Mouse (Mus musculus) spleen, postnatal 14 days (tissue): Measurements from ENCODE around the gene Taf8.
A peak's percentile ranks its signal among the peaks of the same experiment; 100 is the strongest.

ENCODE experiments used
- DNase-seq, 2 experiments: peaks; one replicate each; pipeline ENCODE4 v3.0.0; 2021 to 2022; ENCODE audit warnings: low spot score in 2 of 2

Taf8 gene

DNA sequence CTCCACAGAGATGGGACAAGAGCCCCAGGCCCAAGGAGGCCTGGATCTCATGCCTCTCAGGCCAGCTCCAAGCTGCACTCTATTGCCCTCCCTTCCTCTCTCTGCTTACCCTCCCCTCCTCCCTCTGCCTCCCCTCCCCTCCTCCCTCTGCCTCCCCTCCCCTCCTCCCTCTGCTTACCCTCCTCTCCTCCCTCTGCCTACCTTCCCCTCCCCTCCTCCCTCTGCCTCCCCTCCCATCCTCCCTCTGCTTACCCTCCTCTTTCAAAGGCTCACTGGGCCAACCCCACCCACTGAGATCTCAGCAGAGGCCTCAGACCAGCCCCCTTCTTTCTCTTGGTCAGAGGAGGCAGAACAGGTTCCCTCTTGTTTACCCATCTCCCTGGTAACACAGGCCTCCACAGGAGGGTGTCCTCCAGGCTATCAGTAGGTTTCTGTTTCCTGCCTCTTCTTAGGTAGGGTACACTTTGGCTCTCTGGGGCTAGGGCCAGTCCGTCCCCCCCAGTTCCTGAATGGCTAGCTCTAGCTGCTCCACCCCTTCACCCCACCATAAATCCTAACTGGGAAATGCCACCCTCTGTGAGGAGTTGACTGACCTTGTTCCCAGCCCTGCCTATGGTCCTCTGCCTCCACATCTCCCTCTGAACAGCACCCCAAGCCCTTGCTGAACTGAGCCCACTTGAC lies 17.7 kb downstream of the Taf8 start:
- no peak for DNase-seq

DNA sequence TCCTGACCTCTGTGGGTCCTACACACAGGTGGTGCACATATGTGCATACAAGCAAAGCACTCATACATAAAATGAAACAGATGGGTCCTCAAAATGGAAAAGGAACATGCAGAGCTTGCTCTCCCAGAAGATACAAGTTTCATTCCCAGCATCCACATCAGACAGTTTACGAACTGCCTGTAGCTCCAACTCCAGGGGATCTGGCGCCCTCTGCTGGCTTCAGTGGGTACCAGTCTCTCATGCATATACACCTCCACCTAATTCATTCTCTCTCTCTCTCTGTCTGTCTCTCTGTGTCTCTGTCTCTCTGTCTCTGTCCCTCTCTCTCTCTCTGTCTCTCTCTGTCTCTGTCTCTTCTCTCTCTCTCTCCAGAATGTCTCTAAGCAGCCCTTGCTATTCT lies 19.7 kb downstream of the Taf8 start:
- DNase-seq: peak; percentile 49 to 68

DNA sequence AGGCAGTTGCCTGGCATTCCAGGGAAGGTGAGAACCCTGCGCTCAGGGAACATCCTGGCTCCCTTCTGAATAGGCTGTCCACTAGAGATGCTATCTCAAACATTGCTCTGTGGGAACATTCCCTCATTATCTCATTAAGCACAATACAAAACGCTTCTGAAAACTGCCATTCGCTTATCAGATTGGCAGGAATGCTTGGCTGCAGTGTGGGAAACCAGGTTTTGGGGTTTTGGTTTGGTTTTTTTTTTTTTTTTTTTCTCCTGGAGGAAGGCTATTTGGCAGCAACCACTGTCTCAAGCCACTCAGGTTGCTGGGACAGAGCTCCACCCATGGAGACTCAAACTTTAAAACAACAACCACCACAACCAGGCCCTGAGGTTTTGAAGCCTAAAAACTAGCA lies 22.2 kb downstream of the Taf8 start:
- DNase-seq: no peak

DNA sequence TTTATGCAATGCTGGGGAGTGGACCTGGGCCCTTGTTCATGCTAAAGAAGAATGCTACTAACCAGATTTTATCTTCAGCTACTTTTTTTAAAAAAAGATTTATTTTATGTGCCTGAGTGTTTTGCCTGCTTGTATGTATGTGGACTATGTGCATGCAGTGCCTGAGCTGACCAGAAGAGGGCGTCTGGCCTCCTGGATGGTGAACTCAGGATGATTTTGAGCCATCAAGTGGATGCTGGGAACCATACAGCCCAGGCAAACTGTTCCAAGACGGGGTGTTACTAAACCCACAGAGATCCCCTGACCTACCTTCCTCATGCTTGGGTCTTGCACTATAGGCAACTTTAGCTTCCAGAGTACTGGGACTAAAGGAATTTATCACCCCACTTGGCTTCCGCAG lies 26.4 kb downstream of the Taf8 start:
- DNase-seq: peak in 1 of 2 experiments; percentile 33

DNA sequence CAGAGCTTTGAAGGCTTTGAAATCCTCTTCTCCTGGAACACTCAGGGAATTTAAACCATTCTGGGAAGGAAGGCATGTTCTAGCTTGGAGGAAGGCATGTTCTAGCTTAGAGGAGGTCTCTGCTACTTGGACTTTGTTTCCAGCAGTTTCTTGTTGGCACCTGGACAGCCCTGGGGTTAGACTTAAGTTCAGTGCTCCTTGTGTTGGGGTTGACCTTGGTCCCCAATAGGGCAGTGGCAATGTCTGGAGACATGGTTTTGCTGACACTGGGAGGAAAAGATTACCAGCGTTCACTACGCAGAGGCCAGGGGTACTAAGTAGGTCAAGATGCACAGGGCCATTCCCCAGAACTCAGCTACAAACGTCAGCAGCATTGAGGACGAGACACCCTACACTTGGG lies 26.9 kb downstream of the Taf8 start:
- no peak for DNase-seq

DNA sequence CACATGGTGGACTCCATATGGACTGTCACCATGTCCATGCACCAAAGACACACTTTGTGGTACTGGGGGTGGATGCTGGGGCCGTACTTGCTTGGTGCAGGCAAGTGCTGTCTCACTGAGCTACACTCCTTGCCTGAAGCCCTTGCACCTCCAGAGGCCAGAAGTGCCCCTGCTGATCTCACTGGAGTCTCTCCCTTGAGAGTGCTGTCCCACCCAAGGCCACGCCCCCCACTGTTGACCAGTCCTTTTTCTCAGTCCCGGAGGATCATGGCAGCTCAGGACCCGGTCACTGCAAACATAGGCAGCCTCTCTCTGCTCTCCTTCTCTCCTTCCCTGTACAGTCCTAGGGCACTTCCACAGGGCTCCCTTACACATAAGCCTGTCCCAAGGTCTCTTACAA lies 27.8 kb downstream of the Taf8 start:
- no peak for DNase-seq

DNA sequence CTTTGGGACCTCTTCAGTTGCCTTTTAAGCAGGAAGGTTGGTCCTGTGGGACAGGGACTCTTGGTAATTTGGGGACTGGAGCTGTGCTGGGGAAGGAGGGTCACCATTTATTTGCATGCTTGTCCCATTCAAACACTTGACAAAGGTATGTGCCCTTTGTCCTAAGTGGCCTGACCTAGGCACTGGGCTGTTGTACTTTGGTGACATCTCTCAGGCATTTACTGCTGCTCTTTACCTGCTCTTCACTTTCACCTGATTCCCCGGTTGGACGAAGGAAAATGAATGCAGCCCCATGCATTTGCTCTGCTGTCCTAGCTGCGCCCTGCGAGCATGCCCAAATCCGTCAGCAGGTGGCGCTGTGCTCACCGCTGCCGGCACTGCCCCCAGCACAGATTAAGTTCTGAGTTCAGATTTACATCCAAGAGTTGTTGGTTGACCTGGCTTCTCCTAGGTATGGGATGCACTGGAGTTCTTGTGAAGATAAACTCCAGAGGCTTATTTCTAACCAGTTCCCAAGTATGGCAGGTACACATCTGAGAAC lies 28.6 kb downstream of the Taf8 start:
- peak; percentile 36 to 61 for DNase-seq

DNA sequence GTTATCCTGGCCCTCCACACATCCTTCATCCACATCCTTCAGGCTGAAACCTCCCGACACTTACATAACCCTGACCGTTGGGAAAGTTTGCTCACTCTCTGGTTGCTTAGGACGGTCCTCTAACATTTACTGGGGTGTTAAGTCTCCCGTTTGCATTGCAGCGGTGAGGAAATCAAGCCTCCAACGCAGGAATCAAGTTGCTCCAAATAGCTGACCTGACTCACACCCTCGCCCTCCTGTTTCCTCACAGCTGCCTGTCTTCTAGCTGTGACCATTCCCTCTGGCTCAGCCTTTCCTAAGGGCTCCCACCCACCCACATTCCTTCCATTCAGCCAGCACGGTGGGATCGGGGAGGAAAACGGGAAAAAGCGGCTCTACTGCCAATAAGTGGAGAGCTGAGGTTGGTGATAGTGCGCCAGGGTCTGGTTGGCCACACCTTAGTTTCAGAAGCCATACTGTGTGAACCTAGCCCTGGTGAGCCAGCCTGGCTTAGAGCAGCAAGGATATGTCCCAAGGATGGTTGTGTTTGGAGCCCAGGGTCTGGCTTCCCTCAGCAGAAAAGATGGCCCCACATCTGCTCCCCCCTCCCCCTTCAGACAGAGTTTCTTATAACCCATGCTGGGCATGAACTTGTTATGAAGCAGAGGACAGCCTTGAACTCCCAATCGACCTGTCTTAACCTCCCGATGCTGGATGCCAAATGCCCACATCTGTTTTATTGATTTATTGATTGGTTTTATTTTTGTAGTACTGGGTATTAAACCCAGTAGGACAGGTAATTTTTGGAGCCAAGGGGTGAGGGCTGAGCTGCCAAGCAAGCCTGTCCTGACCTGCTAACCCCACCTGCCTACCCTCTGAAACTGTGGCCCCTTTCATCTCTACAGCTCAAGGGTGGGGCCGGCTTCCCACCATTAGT lies 29.4 kb downstream of the Taf8 start:
- DNase-seq: no peak

DNA sequence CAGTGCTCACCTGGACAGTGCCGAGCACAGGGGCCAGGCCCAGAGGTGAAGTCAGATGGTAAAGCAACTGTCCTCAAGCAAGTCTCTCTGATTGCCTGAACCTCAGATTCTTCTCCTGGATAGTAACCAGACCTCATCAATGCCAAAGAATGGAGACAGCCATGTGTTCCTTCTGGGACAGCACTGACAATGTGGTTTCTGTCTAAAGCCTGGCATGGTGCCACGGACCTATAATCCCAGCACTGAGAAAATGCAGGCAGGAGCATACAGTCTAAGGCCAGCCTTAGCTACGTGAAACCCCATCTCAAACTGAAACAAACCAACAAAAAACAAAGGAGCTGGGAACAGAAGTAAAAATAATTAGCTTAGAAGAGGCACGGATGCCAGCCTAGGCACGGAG lies 31.4 kb downstream of the Taf8 start:
- DNase-seq: no peak

DNA sequence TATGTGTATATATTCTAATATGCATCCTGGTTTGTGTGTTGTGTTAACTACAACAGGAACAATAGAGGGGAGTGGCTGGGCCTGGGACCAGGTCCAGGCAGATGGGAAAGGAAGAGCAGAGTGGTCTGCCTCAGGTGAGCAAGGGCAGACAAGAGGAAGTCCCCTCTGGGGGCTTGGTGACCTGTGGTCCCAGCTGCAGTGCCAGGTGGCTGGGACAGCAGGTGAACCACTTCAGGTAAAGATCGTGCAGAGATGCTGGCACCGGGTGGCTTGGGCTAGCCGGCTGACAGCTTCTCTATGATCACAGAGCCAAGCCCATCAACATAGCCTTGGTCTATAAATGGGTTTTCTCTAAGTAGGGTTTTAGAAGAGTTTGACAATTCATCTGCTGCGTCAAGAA lies 32.0 kb downstream of the Taf8 start:
- DNase-seq: no peak

DNA sequence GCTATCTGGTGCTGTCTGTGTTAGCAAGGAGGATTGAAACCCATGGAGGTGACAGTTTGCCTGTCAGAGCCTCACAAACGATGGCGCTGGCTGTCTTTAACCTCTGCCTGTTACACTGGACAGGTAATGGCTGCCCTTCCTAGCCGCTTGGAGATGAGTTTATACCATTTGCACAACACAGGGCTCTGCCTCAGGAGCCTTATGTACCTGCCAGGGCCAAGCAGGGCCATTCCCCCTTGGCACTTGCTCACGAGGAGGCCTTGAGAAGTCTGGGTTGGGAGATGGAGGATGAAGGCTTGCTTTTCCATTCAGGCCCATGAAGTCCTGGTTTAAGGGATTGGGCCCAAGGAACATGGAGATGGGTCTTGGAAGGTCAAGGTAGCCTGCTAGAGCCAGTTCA lies 32.5 kb downstream of the Taf8 start:
- no peak for DNase-seq

DNA sequence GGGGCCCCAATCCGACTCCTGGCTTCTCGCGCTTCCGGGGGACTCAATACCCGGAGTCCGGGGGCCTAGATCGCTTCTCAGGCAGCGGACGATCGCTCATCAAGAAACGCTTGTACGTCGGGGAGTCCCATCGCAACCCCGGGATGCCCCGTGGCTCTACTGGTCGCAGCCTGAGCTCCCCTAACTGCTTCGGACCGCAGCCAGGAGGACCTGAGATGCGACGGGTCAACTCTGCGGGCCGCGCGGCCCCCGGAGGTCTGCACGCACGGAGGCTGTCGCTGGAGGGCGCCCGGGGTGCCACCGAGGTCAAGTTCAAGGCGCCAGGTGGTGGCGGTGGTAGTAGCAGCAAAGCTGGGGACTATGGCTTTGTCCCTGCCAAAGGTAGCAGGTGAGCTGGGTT lies 33.6 kb downstream of the Taf8 start:
- DNase-seq: peak in 1 of 2 experiments; percentile 15

DNA sequence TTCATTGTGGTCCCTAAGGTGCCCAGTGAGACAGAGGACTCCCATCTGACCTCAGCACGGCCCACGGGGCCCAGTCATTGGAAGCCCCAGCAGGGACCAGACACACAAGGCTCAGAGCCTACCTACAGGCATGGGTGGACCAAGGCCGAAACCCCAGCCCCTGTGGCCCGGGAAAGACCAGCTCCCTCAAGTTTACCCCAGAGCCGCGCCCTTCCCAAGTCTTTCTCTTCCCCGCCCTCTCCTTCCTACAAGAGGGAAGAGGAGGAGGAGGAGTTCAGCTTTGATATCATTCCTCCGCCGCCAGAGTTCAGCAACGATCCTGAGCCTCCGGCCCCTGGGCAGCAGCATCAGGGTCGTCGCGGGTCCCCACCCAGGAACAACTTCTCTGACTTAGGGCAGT lies 34.0 kb downstream of the Taf8 start:
- no peak for DNase-seq

DNA sequence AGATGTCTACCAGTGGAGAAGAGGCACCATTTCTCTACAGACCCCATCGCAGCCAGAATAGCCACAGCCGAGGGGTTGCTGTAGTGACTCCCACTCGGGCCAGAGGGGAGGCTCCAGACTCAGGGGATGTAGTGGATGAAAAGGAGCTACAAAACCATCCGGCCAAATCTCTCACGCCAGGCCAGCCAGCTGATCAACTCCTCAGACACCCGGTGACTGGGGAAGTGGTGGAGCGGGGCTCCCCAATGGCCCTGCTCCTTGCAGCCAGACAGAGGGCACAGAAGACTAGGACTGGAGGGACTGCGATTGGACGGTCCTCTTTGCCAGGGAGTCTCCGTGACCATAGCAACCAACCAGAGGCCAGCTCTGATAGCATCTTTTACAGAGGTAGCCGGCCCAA lies 34.4 kb downstream of the Taf8 start:
- no peak for DNase-seq

DNA sequence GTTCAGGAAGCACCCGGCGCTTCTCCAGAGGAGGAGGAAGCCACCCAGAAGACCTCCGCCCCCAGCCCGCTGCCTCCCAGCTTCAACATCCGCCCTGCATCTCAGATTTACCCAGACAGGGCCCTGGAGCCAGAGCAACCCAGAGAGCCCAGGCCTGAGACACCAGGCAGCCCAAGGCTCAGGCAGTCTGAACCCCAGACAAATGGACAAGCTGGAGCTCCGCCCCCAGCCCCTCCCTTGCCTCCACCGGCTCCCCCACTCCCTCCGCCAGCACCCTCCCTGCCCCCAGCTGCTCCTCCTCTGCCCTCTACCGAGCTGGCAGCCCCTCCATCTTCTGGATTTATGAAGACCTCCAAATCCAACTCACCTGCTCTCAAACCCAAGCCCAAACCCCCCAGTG lies 35.8 kb downstream of the Taf8 start:
- no peak for DNase-seq

DNA sequence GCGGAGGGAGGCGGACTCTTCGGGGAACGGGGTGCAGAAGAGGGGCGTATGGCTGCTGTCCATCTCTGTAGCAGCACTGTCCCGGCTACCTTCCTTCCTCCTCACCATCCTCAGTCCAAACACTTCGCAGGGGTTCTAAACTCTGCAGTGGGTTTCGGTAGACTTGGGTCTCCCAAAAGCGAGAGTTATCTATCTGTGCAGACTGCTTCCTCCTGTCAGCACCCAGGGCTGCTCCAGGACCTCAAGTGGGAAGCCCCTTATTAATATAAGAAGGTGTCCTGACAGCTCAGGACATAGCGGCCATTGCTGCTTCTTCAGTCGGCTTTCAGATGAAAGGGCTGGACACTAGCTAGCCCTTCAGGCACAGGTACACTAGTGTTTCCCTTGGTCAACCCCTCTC lies 37.1 kb downstream of the Taf8 start:
- no peak for DNase-seq

DNA sequence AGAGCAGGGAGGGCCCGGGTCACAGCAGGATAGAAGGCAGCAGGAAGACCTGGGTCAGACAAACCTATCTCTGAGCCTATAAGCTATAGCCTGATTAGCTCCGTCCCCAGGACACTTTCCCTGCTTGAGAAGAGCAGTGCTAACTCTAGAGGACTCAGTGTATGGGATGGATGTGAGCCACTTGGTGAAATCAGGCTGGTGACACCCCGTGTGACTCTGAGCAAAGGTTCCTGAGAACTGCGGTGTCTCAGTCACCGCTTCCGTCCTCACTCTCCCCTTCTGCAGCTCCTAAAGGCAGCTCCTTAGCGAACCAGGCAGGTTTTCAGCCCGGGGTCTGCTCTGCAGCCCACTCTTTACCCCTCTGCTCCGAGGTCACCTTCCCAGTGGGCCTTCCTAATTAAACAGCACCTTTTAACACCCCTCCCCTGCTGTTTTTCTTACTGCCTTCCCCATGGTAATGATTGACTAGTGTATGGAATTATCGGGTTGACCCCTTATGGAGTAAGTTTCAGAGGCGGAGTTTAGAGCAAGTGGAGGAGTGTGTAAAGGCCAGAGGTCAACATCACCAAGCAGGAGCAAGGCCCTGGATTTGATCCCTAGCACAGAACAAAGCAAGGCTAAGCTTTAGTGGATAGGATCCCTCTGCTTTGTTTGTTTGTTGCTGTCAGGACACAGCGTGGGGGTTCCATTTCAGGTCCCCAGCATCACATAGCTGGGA lies 37.7 kb downstream of the Taf8 start:
- no peak for DNase-seq

DNA sequence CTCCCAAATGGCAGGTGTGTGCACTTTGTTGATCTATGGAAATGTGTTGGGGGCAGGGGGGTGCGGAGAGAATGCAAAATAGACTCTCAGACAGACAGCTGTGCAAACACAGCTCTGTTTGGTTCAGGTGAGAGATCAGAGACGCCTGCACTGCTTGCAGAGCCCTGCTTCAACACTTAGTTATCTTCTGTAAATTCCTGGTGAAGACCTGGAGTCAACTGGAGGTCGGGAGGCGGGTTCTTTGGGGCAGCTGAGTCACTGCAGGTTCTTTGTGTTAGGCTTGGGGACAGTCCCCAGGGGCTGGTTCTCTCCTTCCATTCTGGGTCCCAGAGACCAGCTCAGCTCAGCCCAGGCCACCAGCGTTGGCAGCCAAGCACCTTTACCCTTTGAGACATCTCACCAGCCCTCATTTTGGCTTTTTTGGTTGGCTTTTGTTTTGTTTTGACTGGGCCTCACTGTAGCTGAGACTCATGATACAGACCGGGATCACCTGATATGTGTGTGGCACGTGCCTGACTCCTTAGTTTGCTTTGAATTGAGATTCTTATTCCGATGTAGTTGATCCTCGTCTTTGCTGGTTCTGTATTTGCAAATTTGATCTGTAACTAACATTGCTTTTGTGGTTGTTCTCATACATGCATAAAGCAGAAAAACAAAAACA lies 39.2 kb downstream of the Taf8 start:
- no peak for DNase-seq

DNA sequence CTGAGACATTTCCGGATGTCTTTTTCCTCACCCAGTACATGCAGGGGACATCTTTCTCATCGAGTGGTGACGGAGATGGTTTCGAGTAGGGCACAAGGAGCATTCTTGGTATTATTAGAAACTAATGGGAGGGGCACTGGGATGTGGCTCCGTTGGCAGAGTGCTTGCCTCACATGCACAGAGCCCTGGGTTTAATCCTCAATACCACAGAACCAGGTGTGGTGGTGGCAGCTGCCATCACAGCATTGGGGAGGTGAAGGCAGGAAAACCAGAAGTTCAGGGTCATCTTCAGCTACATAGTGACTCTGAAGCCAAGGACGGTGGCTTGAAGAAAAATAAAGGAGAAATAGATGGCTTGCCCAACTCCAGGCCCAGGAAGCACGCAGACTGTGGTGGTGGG lies 39.9 kb downstream of the Taf8 start:
- DNase-seq: no peak

DNA sequence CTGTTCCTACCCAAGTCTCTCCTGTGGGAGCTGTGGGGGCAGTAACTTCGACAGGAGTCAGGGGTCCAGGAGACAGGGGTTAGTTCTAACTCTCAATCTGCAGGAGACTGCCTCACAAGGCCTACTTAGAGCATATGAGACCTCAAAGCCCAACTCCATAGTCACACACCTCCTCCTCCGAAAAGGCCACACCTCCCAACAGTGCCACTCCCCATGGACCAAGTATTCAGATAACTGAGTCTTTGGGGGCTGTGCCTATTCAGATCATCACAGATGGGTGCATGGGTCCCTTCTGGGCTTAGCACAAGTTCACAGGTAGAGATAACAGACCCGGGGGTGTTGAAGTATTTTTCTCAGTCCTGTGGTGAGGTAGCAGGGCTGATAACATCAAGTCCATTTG lies 40.4 kb downstream of the Taf8 start:
- no peak for DNase-seq

DNA sequence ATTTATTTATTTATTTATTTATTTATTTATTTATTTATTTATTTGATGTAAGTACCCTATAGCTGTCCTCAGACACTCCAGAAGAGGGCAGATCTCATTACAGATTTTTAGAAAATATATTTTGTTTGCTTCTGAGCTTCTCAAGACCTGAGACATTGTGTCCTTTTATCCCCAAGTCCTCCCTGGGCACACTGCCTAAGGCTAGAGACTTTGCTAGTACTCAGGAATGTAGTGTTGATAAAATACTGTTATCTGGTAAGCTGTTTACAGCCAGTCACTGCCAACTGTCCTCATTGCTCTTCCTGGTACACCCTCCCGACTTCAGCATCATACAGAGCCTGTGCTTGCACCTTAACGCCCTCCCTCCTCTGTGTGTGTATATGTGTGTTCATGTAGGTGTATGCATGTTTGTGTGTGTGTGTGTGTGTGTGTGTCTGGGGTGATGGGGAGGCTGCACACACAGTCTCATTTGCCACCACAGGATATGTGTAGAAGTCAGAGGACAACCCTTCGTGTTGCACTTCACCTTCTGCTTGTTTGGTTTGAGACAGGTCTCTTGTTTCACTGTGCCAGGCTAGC lies 42.7 kb downstream of the Taf8 start:
- DNase-seq: no peak

DNA sequence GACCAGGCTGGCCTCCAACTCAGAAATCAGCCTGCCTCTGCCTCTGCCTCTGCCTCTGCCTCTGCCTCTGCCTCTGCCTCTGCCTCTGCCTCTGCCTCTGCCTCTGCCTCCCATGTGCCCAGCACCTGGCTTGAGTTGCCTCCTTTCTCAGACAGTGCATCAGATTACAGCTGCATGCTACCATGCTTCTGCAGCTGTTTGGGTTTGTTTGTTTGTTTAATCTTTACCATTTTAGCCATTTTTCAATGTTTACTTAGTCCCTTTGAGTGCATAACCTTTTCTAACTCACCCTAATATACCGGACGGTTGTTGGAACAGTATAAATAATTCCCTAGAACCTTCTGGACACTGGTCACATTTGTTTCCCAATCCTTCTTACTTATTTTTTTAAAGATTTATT lies 43.2 kb downstream of the Taf8 start:
- DNase-seq: no peak
